Mouse (Mus musculus): ENCODE results near the gene Mapkap1.

DNA sequence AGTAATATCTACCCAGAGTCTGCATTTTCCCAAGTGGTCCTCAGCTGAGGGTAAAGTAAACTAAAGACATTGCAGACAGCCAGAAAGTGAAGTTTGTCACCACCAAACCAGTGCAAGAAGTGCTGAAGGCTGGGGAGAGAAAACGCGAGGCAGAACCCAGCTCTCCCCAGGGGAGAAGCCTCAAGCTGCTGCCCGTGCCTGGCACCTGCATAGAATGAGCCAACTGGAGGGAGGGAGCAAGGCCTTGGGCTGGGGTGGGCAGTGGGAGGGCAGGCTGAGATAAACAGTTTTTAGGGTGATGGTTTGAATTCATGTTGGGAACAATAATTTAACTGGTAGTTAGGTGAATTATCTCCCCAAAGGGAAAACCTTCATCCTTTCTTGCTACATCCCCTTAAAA, 202.3 kb downstream of the Mapkap1 start:
- TF ChIP-seq POLR2A (IDR thresholded peaks at IDR 0.05; ENCODE audit: control insufficient read depth, low read depth, low read length): no peak
- no peak for TF ChIP-seq CTCF (IDR thresholded peaks at IDR 0.05; ENCODE audit: control insufficient read depth, insufficient read depth, insufficient replicate concordance, low read depth, low read length)
